Mouse (Mus musculus) limb, embryonic 14.5 days (tissue): ENCODE data around the gene Bpifb6. TPM values are rescaled to one million over a fixed set of nuclear protein-coding genes. Genes with fewer than 3 reads are reported as not detected.
A peak's percentile ranks its signal among the peaks of the same experiment; 100 is the strongest.

Experiments
- ATAC-seq: fragments of 200-750 bp; cut with Nextera tagmentation; 2 replicates; pipeline ENCODE4 v1.8.0; 2017; ENCODE audit warnings: low read depth, moderate number of reproducible peaks, moderate TSS enrichment; ENCODE audit not compliant: low FRiP score
- DNase-seq: peaks from one replicate; pipeline ENCODE4 v3.0.0-alpha.2; 2015; ENCODE audit warnings: low spot score
- H3K27ac ChIP-seq: fragments of 300-500 bp; sonication (generic); replicated peaks from 2 replicates; pipeline ENCODE4 v1.5.1; 2014; ENCODE audit warnings: low read depth, mild to moderate bottlenecking, low read length, moderate library complexity, mixed read lengths
- H3K27me3 ChIP-seq: fragments of 300-500 bp; sonication (generic); 2 replicates; pipeline ENCODE4 v1.6.1; 2014; ENCODE audit warnings: low read length, mixed read lengths; ENCODE audit not compliant: control insufficient read depth, insufficient read depth
- H3K36me3 ChIP-seq: fragments of 300-500 bp; sonication (generic); 2 replicates; pipeline ENCODE4 v1.6.1; 2014; ENCODE audit warnings: mild to moderate bottlenecking, low read length, moderate library complexity, mixed read lengths; ENCODE audit not compliant: control insufficient read depth, insufficient read depth
- H3K4me1 ChIP-seq: fragments of 300-500 bp; sonication (generic); 2 replicates; pipeline ENCODE4 v1.6.1; 2014; ENCODE audit warnings: antibody characterized with exemption, low read length, mixed read lengths; ENCODE audit not compliant: control insufficient read depth, insufficient read depth
- H3K4me2 ChIP-seq: fragments of 300-500 bp; sonication (generic); replicated peaks from 2 replicates; pipeline ENCODE4 v1.6.1; 2014; ENCODE audit warnings: low read depth, mild to moderate bottlenecking, low read length, moderate library complexity; ENCODE audit not compliant: severe bottlenecking
- H3K4me3 ChIP-seq: fragments of 300-500 bp; sonication (generic); replicated peaks from 2 replicates; pipeline ENCODE4 v1.5.1; 2014; ENCODE audit warnings: low read length
- H3K9ac ChIP-seq: fragments of 300-500 bp; sonication (generic); 2 replicates; pipeline ENCODE4 v1.6.1; 2014; ENCODE audit warnings: mild to moderate bottlenecking, low read depth, low read length, moderate library complexity; ENCODE audit not compliant: severe bottlenecking
- H3K9me3 ChIP-seq: fragments of 300-500 bp; sonication (generic); 2 replicates; pipeline ENCODE4 v1.6.1; 2016; ENCODE audit warnings: low read length; ENCODE audit not compliant: control insufficient read depth
- POLR2A ChIP-seq: fragments of 200-500 bp; IDR thresholded peaks from 2 replicates; pipeline ENCODE4 v1.8.0; 2012; ENCODE audit warnings: inconsistent platforms, mild to moderate bottlenecking, moderate library complexity, borderline replicate concordance; ENCODE audit not compliant: insufficient read depth, insufficient read length; ENCODE audit errors: extremely low read depth
- WGBS: fragments of 180-500 bp; shearing (Covaris S2); extraction: QIAGEN DNeasy Blood & Tissue Kit; methylation state at CpG from one replicate; pipeline ENCODE4 v1.1.7; 2014; 5-methylcytosine and 5-hydroxymethylcytosine counted together
- polyA plus RNA-seq, 2 experiments: library from polyadenylated mRNA; depleted of rRNA in 1 of 2; stranded (reverse) in 1 of 2; unstranded in 1 of 2; fragments of >200 nt; fragmentation: Nextera tagmentation in 1 of 2; extraction: Ambion mirVana in 1 of 2; gene quantifications; 2 replicates each; pipeline versions ENCODE4 v1.2.1 to v1.2.3; 2012 to 2014

Gene Bpifb6
- 0.12 TPM in 1 of 2 replicates, not detected in the other for polyA plus RNA-seq (2012; rRNA removed)
- not detected in 2 replicates for polyA plus RNA-seq (2014; fragmentation: Nextera tagmentation; extraction: Ambion mirVana)

GRCm38 (mm10) chr2:153900088-153900487 is at the start of gene Bpifb6:
TSS of gene Bpifb6 (plus strand) at chr2:153900388.
- ATAC-seq (no peak), DNase-seq (no peak)
- Histone ChIP-seq H3K27ac (no peak within 1 kb of the TSS), H3K4me3 (no peak within 1 kb of the TSS), H3K27me3 (no peaks in the 10 kb centered on the region), H3K36me3 (no peaks in the 10 kb centered on the region), H3K9me3 (no peaks in the 10 kb centered on the region), H3K4me1 (no peaks in the 10 kb centered on the region), H3K4me2 (no peak within 1 kb of the TSS), H3K9ac (no peak within 1 kb of the TSS)
- no peak for TF ChIP-seq POLR2A
- WGBS, result 64% methylated on average over 4 of the region's 4 CpGs

- WGBS, result 52% methylated on average over 4 of the region's 4 CpGs
These were observed 49.2 kb upstream of the Bpifb6 start for GRCm38 (mm10) chr2:153851030-153851360.

GRCm38 (mm10) chr2:153853544-153853943 is 46.6 kb upstream of the Bpifb6 start:
- peak; percentile 53; the same call in 1 of the 2 replicates for ATAC-seq
- no peaks in the 10 kb centered on the region for H3K9me3 ChIP-seq
- TF ChIP-seq POLR2A, result no peak
- H3K4me1 ChIP-seq, result no peaks in the 10 kb centered on the region
- no peak overlapping the region for H3K4me3 ChIP-seq
- 21% methylated on average over 5 of the region's 5 CpGs for WGBS
- no peak overlapping the region for H3K9ac ChIP-seq
- no peaks in the 10 kb centered on the region for H3K36me3 ChIP-seq
- no peak for DNase-seq
- no peak overlapping the region for H3K27ac ChIP-seq
- no peak overlapping the region for H3K4me2 ChIP-seq
- H3K27me3 ChIP-seq, result no peaks in the 10 kb centered on the region

More at GRCm38 (mm10) chr2:153851030-153851360, 49.2 kb upstream of the Bpifb6 start:
- no peak overlapping the region for H3K4me2 ChIP-seq
- ATAC-seq, result no peak
- H3K9ac ChIP-seq, result no peak overlapping the region
- no peaks in the 10 kb centered on the region for H3K9me3 ChIP-seq
- H3K4me1 ChIP-seq, result no peaks in the 10 kb centered on the region
- no peak overlapping the region for H3K4me3 ChIP-seq
- H3K36me3 ChIP-seq, result no peaks in the 10 kb centered on the region
- no peak for TF ChIP-seq POLR2A
- H3K27ac ChIP-seq, result no peak overlapping the region
- no peak for DNase-seq
- no peaks in the 10 kb centered on the region for H3K27me3 ChIP-seq

GRCm38 (mm10) chr2:153859581-153859980 is 40.6 kb upstream of the Bpifb6 start:
- ATAC-seq, result no peak
- Histone ChIP-seq H3K36me3 (no peaks in the 10 kb centered on the region), H3K4me3 (no peak overlapping the region), H3K4me1 (no peaks in the 10 kb centered on the region), H3K9me3 (no peaks in the 10 kb centered on the region), H3K27ac (no peak overlapping the region), H3K27me3 (no peaks in the 10 kb centered on the region), H3K9ac (no peak overlapping the region), H3K4me2 (no peak overlapping the region)
- DNase-seq, result no peak
- TF ChIP-seq POLR2A, result no peak
- 70% methylated on average over 2 of the region's 2 CpGs for WGBS

- H3K4me3 ChIP-seq, result no peak overlapping the region
- no peaks in the 10 kb centered on the region for H3K36me3 ChIP-seq
- no peak overlapping the region for H3K9ac ChIP-seq
- TF ChIP-seq POLR2A, result no peak
- no peaks in the 10 kb centered on the region for H3K27me3 ChIP-seq
- no peak overlapping the region for H3K27ac ChIP-seq
- no peak overlapping the region for H3K4me2 ChIP-seq
- H3K9me3 ChIP-seq, result no peaks in the 10 kb centered on the region
- DNase-seq (no peak), ATAC-seq (no peak)
- WGBS, result 92% methylated on average over 11 of the region's 11 CpGs
- H3K4me1 ChIP-seq, result no peaks in the 10 kb centered on the region
These were observed 39.9 kb upstream of the Bpifb6 start for GRCm38 (mm10) chr2:153860315-153860714.

GRCm38 (mm10) chr2:153860715-153861114 is 39.5 kb upstream of the Bpifb6 start:
- no peaks in the 10 kb centered on the region for H3K27me3 ChIP-seq
- H3K4me1 ChIP-seq, result no peaks in the 10 kb centered on the region
- no peaks in the 10 kb centered on the region for H3K9me3 ChIP-seq
- 63% methylated on average over 3 of the region's 3 CpGs for WGBS
- peak; percentile 24 for DNase-seq
- no peak for TF ChIP-seq POLR2A
- H3K4me2 ChIP-seq, result no peak overlapping the region
- ATAC-seq, result peak; percentile 71; the same call in 1 of the 2 replicates
- no peak overlapping the region for H3K27ac ChIP-seq
- no peak overlapping the region for H3K9ac ChIP-seq
- no peak overlapping the region for H3K4me3 ChIP-seq
- H3K36me3 ChIP-seq, result no peaks in the 10 kb centered on the region
